Mouse (Mus musculus): ENCODE measurements at regions not wholly inside any gene's neighbourhood (a gene's known extent, or its start where the extent isn't known, plus 50 kb on each side); places are given as distances from the start of the nearest gene placed in this dataset.

GRCm38 (mm10) chr3:45523281-45523680, 145.1 kb downstream of the Pcdh10 start:
- no peak for DNase-seq (ENCODE audit: low read depth, low spot score)

- no peak for DNase-seq (ENCODE audit: low read depth, low spot score)
These were observed 168.9 kb downstream of the Pcdh10 start for GRCm38 (mm10) chr3:45547091-45547490.

GRCm38 (mm10) chr3:45555736-45556135, 177.5 kb downstream of the Pcdh10 start:
- peak; percentile 22 for DNase-seq (ENCODE audit: low read depth, low spot score)

GRCm38 (mm10) chr3:45572995-45573394, 194.8 kb downstream of the Pcdh10 start:
- DNase-seq (ENCODE audit: low read depth, low spot score), result no peak

GRCm38 (mm10) chr3:45577035-45577434, 198.8 kb downstream of the Pcdh10 start:
- DNase-seq (ENCODE audit: low read depth, low spot score), result no peak

- DNase-seq (ENCODE audit: low read depth, low spot score), result no peak
These were observed 215.4 kb downstream of the Pcdh10 start for GRCm38 (mm10) chr3:45593561-45593960.

GRCm38 (mm10) chr3:45602278-45602677, 224.1 kb downstream of the Pcdh10 start:
- no peak for DNase-seq (ENCODE audit: low read depth, low spot score)

GRCm38 (mm10) chr3:45603151-45603550, 225.0 kb downstream of the Pcdh10 start:
- no peak for DNase-seq (ENCODE audit: low read depth, low spot score)

- DNase-seq (ENCODE audit: low read depth, low spot score), result no peak
These were observed 242.5 kb downstream of the Pcdh10 start for GRCm38 (mm10) chr3:45620729-45621128.

GRCm38 (mm10) chr3:45645856-45646450, 267.8 kb downstream of the Pcdh10 start:
- no peak for DNase-seq (ENCODE audit: low read depth, low spot score)

- no peak for DNase-seq (ENCODE audit: low read depth, low spot score)
These were observed 271.2 kb downstream of the Pcdh10 start for GRCm38 (mm10) chr3:45649361-45649760.

- DNase-seq (ENCODE audit: low read depth, low spot score), result no peak
These were observed 278.8 kb downstream of the Pcdh10 start for GRCm38 (mm10) chr3:45657023-45657422.

- no peak for DNase-seq (ENCODE audit: low read depth, low spot score)
These were observed 280.0 kb downstream of the Pcdh10 start for GRCm38 (mm10) chr3:45658093-45658776.

GRCm38 (mm10) chr3:45659052-45659451, 280.9 kb downstream of the Pcdh10 start:
- no peak for DNase-seq (ENCODE audit: low read depth, low spot score)

GRCm38 (mm10) chr3:45670434-45670833, 292.2 kb downstream of the Pcdh10 start:
- no peak for DNase-seq (ENCODE audit: low read depth, low spot score)

GRCm38 (mm10) chr3:45677672-45678071, 299.5 kb downstream of the Pcdh10 start:
- DNase-seq (ENCODE audit: low read depth, low spot score), result no peak

GRCm38 (mm10) chr3:45681410-45681809, 303.2 kb downstream of the Pcdh10 start:
- DNase-seq (ENCODE audit: low read depth, low spot score), result no peak

GRCm38 (mm10) chr3:45707891-45708290, 329.7 kb downstream of the Pcdh10 start:
- DNase-seq (ENCODE audit: low read depth, low spot score), result no peak
